Mouse (Mus musculus) v-Abl transformed pro-B cells (cell line): ENCODE measurements at regions not wholly inside any gene's neighbourhood (a gene's known extent, or its start where the extent isn't known, plus 50 kb on each side); places are given as distances from the start of the nearest gene placed in this dataset.

Experiments used
- in situ Hi-C, 2 experiments: fragments of 400-800 bp; cut with MboI; formaldehyde crosslinking; loops; one replicate each; pipeline ENCODE4 v1.15.1; 2025; ENCODE audit not compliant: unreplicated experiment in 2 of 2

GRCm38 (mm10) chr13:101509946-101510345, 258.1 kb downstream of the Pik3r1 start:
- in situ Hi-C loops, result loop anchor here (5.0 to 25.0 kb wide), 7 partner anchors 175 to 1252 kb away; no protein-coding TSS in a partner anchor

- in situ Hi-C loops, result loop anchor here (5.0 to 25.0 kb wide), 4 partner anchors 209 to 1254 kb away; no protein-coding TSS in a partner anchor
Measured at GRCm38 (mm10) chr13:101508331-101508730, 259.7 kb downstream of the Pik3r1 start.

- in situ Hi-C loops, result loop anchor here (5.0 to 25.0 kb wide), 4 partner anchors 211 to 1256 kb away; no protein-coding TSS in a partner anchor
Measured at GRCm38 (mm10) chr13:101506696-101507095, 261.3 kb downstream of the Pik3r1 start.

GRCm38 (mm10) chr13:101505054-101505453, 263.0 kb downstream of the Pik3r1 start:
- in situ Hi-C loops, result loop anchor here (5.0 to 25.0 kb wide), 4 partner anchors 212 to 1257 kb away; no protein-coding TSS in a partner anchor

- in situ Hi-C loops, result loop anchor here (10.0 to 25.0 kb wide), 2 partner anchors 1141 to 1258 kb away; no protein-coding TSS in a partner anchor
Measured at GRCm38 (mm10) chr13:101504241-101504640, 263.8 kb downstream of the Pik3r1 start.

GRCm38 (mm10) chr13:101501845-101502284, 266.2 kb downstream of the Pik3r1 start:
- in situ Hi-C loops, result loop anchor here (10.0 to 25.0 kb wide), 2 partner anchors 1143 to 1260 kb away; no protein-coding TSS in a partner anchor

- in situ Hi-C loops, result loop anchor here (10.0 to 25.0 kb wide), 2 partner anchors 1144 to 1261 kb away; no protein-coding TSS in a partner anchor
Measured at GRCm38 (mm10) chr13:101501061-101501460, 267.0 kb downstream of the Pik3r1 start.

GRCm38 (mm10) chr13:101491835-101492234, 276.2 kb downstream of the Pik3r1 start:
- in situ Hi-C loops, result no loop called here

- in situ Hi-C loops, result no loop called here
Measured at GRCm38 (mm10) chr13:101490961-101491360, 277.1 kb downstream of the Pik3r1 start.

GRCm38 (mm10) chr13:101487621-101488020, 280.4 kb downstream of the Pik3r1 start:
- in situ Hi-C loops, result no loop called here

GRCm38 (mm10) chr13:101485823-101486222, 282.2 kb downstream of the Pik3r1 start:
- in situ Hi-C loops, result no loop called here

- in situ Hi-C loops, result no loop called here
Measured at GRCm38 (mm10) chr13:101483816-101484215, 284.2 kb downstream of the Pik3r1 start.

GRCm38 (mm10) chr13:101481551-101482184, 286.3 kb downstream of the Pik3r1 start:
- in situ Hi-C loops, result no loop called here

GRCm38 (mm10) chr13:101479297-101479652, 288.7 kb downstream of the Pik3r1 start:
- in situ Hi-C loops, result no loop called here

- in situ Hi-C loops, result no loop called here
Measured at GRCm38 (mm10) chr13:101478608-101479296, 289.3 kb downstream of the Pik3r1 start.

GRCm38 (mm10) chr13:101473349-101473748, 294.7 kb downstream of the Pik3r1 start:
- in situ Hi-C loops, result no loop called here

GRCm38 (mm10) chr13:101470560-101471247, 297.3 kb downstream of the Pik3r1 start:
- in situ Hi-C loops, result no loop called here

- in situ Hi-C loops, result no loop called here
Measured at GRCm38 (mm10) chr13:101465748-101466127, 302.3 kb downstream of the Pik3r1 start.

GRCm38 (mm10) chr13:101464928-101465747, 302.9 kb downstream of the Pik3r1 start:
- in situ Hi-C loops, result no loop called here

- in situ Hi-C loops, result no loop called here
Measured at GRCm38 (mm10) chr13:101456926-101457325, 311.1 kb downstream of the Pik3r1 start.
